Mouse (Mus musculus): ENCODE results near the gene Rai1. TPM values are rescaled to one million over a fixed set of nuclear protein-coding genes. Genes with fewer than 3 reads are reported as not detected.

Gene Rai1
- polyA plus RNA-seq, 1 experiment from 2014 or later = 10.7 TPM

DNA sequence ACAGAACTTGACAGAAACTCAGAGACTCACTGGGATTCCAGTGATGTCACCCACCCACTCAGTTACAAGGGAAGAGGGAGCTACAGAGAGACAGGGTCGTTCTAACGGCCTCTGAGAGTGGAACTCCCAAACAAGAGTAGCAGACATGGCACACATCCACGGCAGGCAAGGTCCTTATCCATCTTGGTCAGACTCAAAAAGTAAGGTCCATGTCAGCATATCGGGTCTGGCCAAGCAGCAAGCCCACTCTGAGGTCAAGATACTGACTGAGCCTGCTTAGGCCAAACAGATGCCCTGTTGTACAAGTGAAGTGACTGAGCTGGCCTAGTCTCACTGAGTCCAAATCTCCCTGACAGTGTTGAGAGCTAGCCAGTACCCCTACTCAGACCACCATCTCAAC is 103.9 kb downstream of the Rai1 start:
- no peaks in the 10 kb centered on the region for H3K27me3 ChIP-seq (ENCODE audit: control insufficient read depth, insufficient read depth, low read length)
- DNase-seq (ENCODE audit: low spot score) = no peak
- H3K36me3 ChIP-seq (ENCODE audit: control insufficient read depth, insufficient read depth, low read length) = peaks cover 25% of the 10 kb centered on the region
- H3K9ac ChIP-seq (ENCODE audit: low read length) = peak overlapping the region; percentile 59
- no peak for ATAC-seq (ENCODE audit: low FRiP score, low TSS enrichment)
- H3K4me2 ChIP-seq (replicated peaks; ENCODE audit: low read depth) = peak overlapping the region; percentile 81
- TF ChIP-seq EP300 (optimal IDR thresholded peaks at IDR 0.05) = no peak
- no peak for TF ChIP-seq CTCF (IDR thresholded peaks at IDR 0.05; ENCODE audit: low read depth)
- H3K4me1 ChIP-seq (replicated peaks; ENCODE audit: control insufficient read depth, insufficient read depth) = peaks cover 22% of the 10 kb centered on the region
- peak overlapping the region; percentile 78 for H3K27ac ChIP-seq (replicated peaks)
- H3K9me3 ChIP-seq (ENCODE audit: control insufficient read depth, low read length) = no peaks in the 10 kb centered on the region
- H3K4me3 ChIP-seq (ENCODE audit: low read depth, low read length) = peak overlapping the region; percentile 45
- WGBS = 17% methylated on average over 4 of the region's 4 CpGs

- ATAC-seq (ENCODE audit: low FRiP score, low TSS enrichment) (no peak), DNase-seq (ENCODE audit: low spot score) (peak; percentile 83)
- Histone ChIP-seq H3K4me1 (replicated peaks; ENCODE audit: control insufficient read depth, insufficient read depth) (peaks cover 22% of the 10 kb centered on the region), H3K4me2 (replicated peaks; ENCODE audit: low read depth) (peak overlapping the region; percentile 81), H3K27ac (replicated peaks) (peak overlapping the region; percentile 78), H3K36me3 (ENCODE audit: control insufficient read depth, insufficient read depth, low read length) (peaks cover 18% of the 10 kb centered on the region; the same call in 1 of the 2 replicates), H3K4me3 (ENCODE audit: low read depth, low read length) (peak overlapping the region; percentile 45), H3K9me3 (ENCODE audit: control insufficient read depth, low read length) (no peaks in the 10 kb centered on the region), H3K27me3 (ENCODE audit: control insufficient read depth, insufficient read depth, low read length) (no peaks in the 10 kb centered on the region), H3K9ac (ENCODE audit: low read length) (peak overlapping the region; percentile 59)
- TF ChIP-seq CTCF (IDR thresholded peaks at IDR 0.05; ENCODE audit: low read depth) (peak; percentile 21; the same call in 1 of the 2 replicates), EP300 (optimal IDR thresholded peaks at IDR 0.05) (no peak)
- WGBS = 17% methylated on average over 7 of the region's 7 CpGs
Measured at GRCm38 (mm10) chr11:60209217-60209932, 104.6 kb downstream of the Rai1 start.

- TF ChIP-seq EP300 (optimal IDR thresholded peaks at IDR 0.05) (no peak), CTCF (IDR thresholded peaks at IDR 0.05; ENCODE audit: low read depth) (no peak)
- Histone ChIP-seq H3K4me3 (ENCODE audit: low read depth, low read length) (peak overlapping the region; percentile 45), H3K9me3 (ENCODE audit: control insufficient read depth, low read length) (no peaks in the 10 kb centered on the region), H3K4me2 (replicated peaks; ENCODE audit: low read depth) (peak overlapping the region; percentile 81), H3K9ac (ENCODE audit: low read length) (peak overlapping the region; percentile 59), H3K36me3 (ENCODE audit: control insufficient read depth, insufficient read depth, low read length) (peaks cover 15% of the 10 kb centered on the region; the same call in 1 of the 2 replicates), H3K4me1 (replicated peaks; ENCODE audit: control insufficient read depth, insufficient read depth) (peaks cover 22% of the 10 kb centered on the region), H3K27ac (replicated peaks) (peak overlapping the region; percentile 78), H3K27me3 (ENCODE audit: control insufficient read depth, insufficient read depth, low read length) (no peaks in the 10 kb centered on the region)
- WGBS = 2% methylated on average over 2 of the region's 2 CpGs
- DNase-seq (ENCODE audit: low spot score) = no peak
- ATAC-seq (ENCODE audit: low FRiP score, low TSS enrichment) = no peak
Measured at GRCm38 (mm10) chr11:60209933-60210249, 105.1 kb downstream of the Rai1 start.

DNA sequence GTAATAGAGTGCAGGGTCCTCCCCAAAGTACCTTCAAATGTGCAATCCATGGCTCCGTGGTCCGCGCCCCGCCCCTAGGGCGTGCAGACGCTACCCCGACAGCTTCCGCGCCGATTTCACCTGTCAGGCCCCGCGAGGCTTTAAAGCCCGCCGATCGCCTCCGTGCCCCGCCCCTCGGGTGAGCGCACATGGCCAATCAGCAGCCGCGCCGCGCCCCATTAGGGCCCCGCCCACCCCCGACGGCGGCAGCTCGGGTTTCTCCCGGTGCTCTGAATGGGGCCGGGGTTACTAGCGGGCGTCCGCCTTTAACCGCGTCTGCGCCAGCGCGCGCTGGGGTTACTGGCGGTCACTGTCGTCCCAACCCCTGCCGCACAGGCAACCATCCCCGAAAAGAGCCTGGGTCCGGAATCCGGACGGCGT is 105.5 kb downstream of the Rai1 start:
- TF ChIP-seq EP300 (optimal IDR thresholded peaks at IDR 0.05) (peak; percentile 57), CTCF (IDR thresholded peaks at IDR 0.05; ENCODE audit: low read depth) (no peak)

GRCm38 (mm10) chr11:60211152-60211551 is 106.3 kb downstream of the Rai1 start:
- Histone ChIP-seq H3K36me3 (ENCODE audit: control insufficient read depth, insufficient read depth, low read length) (peaks cover 7% of the 10 kb centered on the region; the same call in 1 of the 2 replicates), H3K27ac (replicated peaks) (0 out of 2 replicates have a peak overlapping the region, but pooled peaks have one; percentile 18), H3K4me1 (replicated peaks; ENCODE audit: control insufficient read depth, insufficient read depth) (peaks cover 22% of the 10 kb centered on the region), H3K4me3 (ENCODE audit: low read depth, low read length) (no peak overlapping the region), H3K9ac (ENCODE audit: low read length) (no peak overlapping the region), H3K9me3 (ENCODE audit: control insufficient read depth, low read length) (no peaks in the 10 kb centered on the region), H3K4me2 (replicated peaks; ENCODE audit: low read depth) (peak overlapping the region; percentile 81; the same call in 1 of the 2 replicates), H3K27me3 (ENCODE audit: control insufficient read depth, insufficient read depth, low read length) (no peaks in the 10 kb centered on the region)
- 66% methylated on average over 3 of the region's 3 CpGs for WGBS
- DNase-seq (ENCODE audit: low spot score) (no peak), ATAC-seq (ENCODE audit: low FRiP score, low TSS enrichment) (no peak)
- TF ChIP-seq CTCF (IDR thresholded peaks at IDR 0.05; ENCODE audit: low read depth) (no peak), EP300 (optimal IDR thresholded peaks at IDR 0.05) (no peak)

More for the DNA sequence above, 105.5 kb downstream of the Rai1 start:
- Histone ChIP-seq H3K9me3 (ENCODE audit: control insufficient read depth, low read length) (no peaks in the 10 kb centered on the region), H3K27me3 (ENCODE audit: control insufficient read depth, insufficient read depth, low read length) (no peaks in the 10 kb centered on the region), H3K4me3 (ENCODE audit: low read depth, low read length) (peak overlapping the region; percentile 45), H3K4me1 (replicated peaks; ENCODE audit: control insufficient read depth, insufficient read depth) (peaks cover 22% of the 10 kb centered on the region), H3K27ac (replicated peaks) (peak overlapping the region; percentile 78), H3K4me2 (replicated peaks; ENCODE audit: low read depth) (peak overlapping the region; percentile 81), H3K9ac (ENCODE audit: low read length) (peak overlapping the region; percentile 59), H3K36me3 (ENCODE audit: control insufficient read depth, insufficient read depth, low read length) (peaks cover 13% of the 10 kb centered on the region; the same call in 1 of the 2 replicates)
- DNase-seq (ENCODE audit: low spot score) (peak; percentile 99), ATAC-seq (ENCODE audit: low FRiP score, low TSS enrichment) (peak; percentile 91)
- 0% methylated on average over 47 of the region's 47 CpGs for WGBS

GRCm38 (mm10) chr11:60211761-60212160 is 106.9 kb downstream of the Rai1 start:
- H3K9me3 ChIP-seq (ENCODE audit: control insufficient read depth, low read length) = no peaks in the 10 kb centered on the region
- H3K4me2 ChIP-seq (replicated peaks; ENCODE audit: low read depth) = no peak overlapping the region
- H3K27ac ChIP-seq (replicated peaks) = no peak overlapping the region
- H3K9ac ChIP-seq (ENCODE audit: low read length) = no peak overlapping the region
- peaks cover 22% of the 10 kb centered on the region for H3K4me1 ChIP-seq (replicated peaks; ENCODE audit: control insufficient read depth, insufficient read depth)
- ATAC-seq (ENCODE audit: low FRiP score, low TSS enrichment) (no peak), DNase-seq (ENCODE audit: low spot score) (no peak)
- peaks cover 2% of the 10 kb centered on the region; the same call in 1 of the 2 replicates for H3K36me3 ChIP-seq (ENCODE audit: control insufficient read depth, insufficient read depth, low read length)
- H3K4me3 ChIP-seq (ENCODE audit: low read depth, low read length) = no peak overlapping the region
- no peaks in the 10 kb centered on the region for H3K27me3 ChIP-seq (ENCODE audit: control insufficient read depth, insufficient read depth, low read length)
- TF ChIP-seq CTCF (IDR thresholded peaks at IDR 0.05; ENCODE audit: low read depth) (no peak), EP300 (optimal IDR thresholded peaks at IDR 0.05) (no peak)
- WGBS = 68% methylated on average over 12 of the region's 12 CpGs
